Mouse (Mus musculus): ENCODE measurements around the gene Brd3.
A peak's percentile ranks its signal among the peaks of the same experiment; 100 is the strongest.

Gene Brd3

GRCm38 (mm10) chr2:27426855-27427457, 80.5 kb downstream of the Brd3 start, which contains the start of gene Vav2:
TSS of gene Vav2 (minus strand) at chr2:27427033.
- DNase-seq (ENCODE audit: low read depth, low spot score) = peak; percentile 88

GRCm38 (mm10) chr2:27426406-27426854, 81.0 kb downstream of the Brd3 start:
- no peak for DNase-seq (ENCODE audit: low read depth, low spot score)

DNA sequence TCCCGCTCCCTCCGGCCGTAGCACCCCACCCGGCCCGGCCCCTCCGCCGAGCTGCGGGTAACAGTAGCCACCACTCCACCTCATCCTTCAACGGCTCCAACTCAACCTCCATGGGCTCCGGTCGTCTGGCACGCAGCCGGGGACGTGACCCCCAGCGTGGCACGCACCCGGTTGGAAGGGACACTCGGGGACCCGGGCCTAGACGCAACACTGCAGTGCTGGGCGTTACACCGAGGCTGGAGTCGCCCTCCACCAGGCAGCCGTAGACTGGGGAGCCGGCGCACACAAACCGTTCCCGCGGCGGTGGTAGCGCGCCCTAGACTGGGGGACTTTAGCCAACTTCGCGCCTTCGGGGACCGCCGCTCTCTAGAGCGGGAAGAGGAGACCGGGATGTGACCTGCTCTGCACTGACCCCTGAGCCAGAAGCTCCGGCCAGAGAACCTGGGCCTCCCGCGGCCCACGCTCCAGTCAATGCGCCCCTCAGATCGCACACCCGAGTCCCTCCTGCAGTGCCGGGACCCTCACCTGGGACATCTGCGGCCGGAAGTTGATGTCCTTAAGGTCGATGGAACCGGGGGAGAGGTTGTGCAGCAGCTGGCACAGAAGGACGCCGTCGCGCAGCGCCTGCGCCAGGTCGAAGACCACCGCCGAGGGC, 81.6 kb downstream of the Brd3 start:
- no peak for DNase-seq (ENCODE audit: low read depth, low spot score)

- DNase-seq (ENCODE audit: low read depth, low spot score) = no peak
Measured at GRCm38 (mm10) chr2:27425161-27425611, 82.3 kb downstream of the Brd3 start.

DNA sequence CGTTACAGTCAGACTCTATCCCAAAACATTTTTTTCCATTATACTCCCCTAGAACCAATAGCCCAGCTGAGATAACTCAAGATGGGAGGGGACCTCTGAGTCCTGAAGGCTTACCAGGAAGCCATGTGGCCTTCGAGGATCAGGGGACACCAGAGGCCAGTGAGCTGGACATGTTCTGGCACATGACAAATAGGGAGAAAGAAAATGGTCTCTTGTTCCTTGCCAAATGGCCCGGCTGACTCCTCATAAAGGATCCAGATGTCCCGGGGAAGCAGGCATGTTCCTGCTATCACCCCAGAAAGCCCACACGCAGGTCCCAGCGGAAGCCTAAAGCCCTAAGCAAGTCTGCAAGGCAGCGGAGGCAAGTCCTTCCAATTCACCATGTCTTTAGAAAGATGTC, 83.9 kb downstream of the Brd3 start:
- DNase-seq (ENCODE audit: low read depth, low spot score) = no peak

DNA sequence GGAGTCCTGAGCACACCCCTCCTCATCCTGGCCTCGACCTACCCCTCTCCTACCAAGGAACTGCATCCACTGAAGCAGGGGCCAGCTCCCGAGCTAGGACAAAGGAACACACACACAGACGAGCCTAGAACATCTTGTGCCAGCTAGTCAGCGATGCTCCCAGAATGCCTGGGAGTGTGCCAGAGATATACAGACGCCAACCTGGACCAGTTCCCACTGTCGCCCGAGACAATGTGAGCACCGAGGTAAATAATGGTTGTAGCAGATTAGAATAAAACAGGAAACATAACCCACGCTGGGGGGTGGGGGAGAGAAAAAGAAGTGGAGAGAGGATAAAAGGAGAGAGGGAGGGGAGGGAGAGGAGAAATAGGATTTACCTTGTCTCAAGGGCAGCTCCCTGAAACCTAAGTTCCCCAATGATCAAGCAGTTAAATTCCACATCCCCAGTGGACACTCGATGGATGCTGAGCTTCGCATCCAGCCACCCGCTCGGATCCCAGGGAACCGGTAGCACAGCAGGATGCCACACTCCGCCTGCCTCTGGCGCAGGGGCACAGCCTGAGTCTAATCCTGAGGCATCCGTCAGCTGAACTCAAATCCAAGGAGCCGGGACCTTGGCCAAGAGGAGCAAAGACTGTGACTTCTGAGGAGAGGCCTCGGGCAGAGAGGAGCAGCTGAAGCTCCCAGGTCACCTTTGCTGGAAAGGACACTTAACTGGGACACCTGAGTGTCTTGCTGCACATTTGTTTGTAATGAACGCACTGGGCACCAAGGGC, 86.0 kb downstream of the Brd3 start:
- DNase-seq (ENCODE audit: low read depth, low spot score) = no peak

DNA sequence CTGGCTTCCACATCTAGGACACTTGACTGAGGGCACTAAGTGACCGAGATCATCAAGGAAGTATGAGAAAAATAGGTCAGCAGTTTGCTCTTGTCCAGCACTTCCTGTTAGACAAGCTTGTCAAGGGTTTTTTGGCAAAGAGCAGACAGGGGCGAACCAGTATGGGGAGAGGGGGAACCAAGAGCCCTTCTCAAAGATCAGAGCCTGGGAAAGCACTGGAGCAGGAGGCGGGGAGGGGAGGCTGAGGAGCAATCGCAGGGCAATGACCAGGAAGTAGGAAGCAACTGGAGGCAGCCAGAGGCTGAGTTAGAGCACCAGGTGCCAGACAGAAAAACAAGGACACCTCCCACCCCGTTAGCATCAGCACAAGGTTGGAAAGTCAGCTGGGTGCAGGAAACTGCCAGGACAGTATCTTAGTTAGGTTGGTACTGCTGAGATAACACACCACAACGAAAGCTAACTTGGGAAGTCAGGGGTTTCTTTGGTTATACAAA, 88.8 kb downstream of the Brd3 start:
- no peak for DNase-seq (ENCODE audit: low read depth, low spot score)

DNA sequence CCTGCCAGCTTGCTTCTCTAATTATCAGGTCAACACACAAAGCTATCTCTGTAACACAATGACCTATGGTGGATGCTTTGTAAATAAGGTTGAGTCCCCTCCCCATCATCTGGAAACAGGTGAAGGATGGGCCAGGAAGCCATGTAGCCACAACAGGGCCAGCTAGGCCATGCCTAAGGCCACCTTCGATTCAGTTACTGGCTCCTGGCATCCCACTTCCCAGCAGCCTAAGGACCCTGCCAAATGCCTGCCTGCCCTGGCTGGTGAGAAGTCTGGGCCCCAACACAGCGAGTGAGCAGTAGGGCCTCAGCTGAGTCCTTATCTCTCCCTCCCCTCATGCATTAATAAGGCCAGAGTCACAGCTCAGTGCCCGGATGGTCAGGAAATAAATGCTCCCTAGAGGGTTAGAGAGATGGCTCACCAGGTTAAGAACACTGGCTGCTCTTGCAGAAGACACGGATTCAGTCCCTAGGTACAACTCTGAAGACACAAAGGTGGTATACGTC, 89.8 kb downstream of the Brd3 start:
- no peak for DNase-seq (ENCODE audit: low read depth, low spot score)

- no peak for DNase-seq (ENCODE audit: low read depth, low spot score)
Measured at GRCm38 (mm10) chr2:27416425-27416824, 91.0 kb downstream of the Brd3 start.

DNA sequence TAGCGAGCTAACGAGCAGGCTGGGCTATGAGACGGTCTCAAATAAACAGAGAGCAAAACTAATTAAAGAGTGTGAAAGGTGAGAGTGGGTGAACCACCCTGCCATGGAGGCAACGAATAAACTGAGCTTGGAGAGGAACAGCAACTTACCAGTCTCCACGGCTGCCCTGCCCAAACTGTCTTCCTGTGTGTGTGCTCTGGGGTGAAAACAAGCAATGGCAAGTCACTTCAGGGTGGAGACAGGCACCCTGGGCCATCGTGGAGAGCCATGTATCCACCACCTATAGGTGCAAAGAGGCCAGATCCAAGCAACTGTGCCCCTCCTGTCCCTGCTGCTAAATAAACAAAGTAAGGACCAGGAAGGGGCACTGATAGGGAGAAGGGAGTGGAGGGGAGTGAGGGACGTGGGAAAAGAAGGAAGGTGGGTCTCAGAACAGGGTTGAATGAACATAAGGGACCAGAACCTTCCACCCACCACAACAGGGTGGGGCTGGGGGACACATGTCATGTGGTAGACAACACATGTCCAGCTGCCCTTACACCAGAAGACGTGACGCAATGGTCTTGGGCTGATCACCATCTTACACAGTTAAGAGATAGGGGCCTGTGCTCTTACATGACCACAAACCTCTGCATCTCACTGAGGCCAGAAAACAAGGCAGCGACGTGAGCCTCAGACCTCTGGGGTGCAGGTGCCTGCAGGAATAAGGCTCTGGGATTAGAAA, 92.2 kb downstream of the Brd3 start:
- DNase-seq (ENCODE audit: low read depth, low spot score) = no peak

GRCm38 (mm10) chr2:27413936-27414657, 93.4 kb downstream of the Brd3 start:
- DNase-seq (ENCODE audit: low read depth, low spot score) = no peak

DNA sequence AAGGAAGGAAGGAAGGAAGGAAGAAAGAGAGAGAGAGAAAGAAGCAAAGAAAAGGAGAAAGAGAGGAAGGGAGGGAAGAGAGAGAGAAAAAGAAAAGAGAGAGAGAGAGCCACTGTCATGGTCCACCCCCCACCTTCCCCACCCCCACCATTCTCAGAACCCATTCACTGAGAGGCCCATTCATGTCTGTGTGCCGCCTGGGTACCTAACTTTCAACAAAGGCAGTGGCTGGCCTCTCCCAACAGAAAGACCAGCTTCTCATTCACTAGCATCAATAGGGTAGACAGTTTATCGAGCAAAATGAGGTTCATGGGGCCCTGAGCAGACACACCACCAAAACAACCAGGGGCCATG, 93.9 kb downstream of the Brd3 start:
- no peak for DNase-seq (ENCODE audit: low read depth, low spot score)

GRCm38 (mm10) chr2:27412245-27412800, 95.1 kb downstream of the Brd3 start:
- DNase-seq (ENCODE audit: low read depth, low spot score) = no peak

GRCm38 (mm10) chr2:27411688-27412174, 95.7 kb downstream of the Brd3 start:
- DNase-seq (ENCODE audit: low read depth, low spot score) = no peak

- no peak for DNase-seq (ENCODE audit: low read depth, low spot score)
Measured at GRCm38 (mm10) chr2:27410518-27411140, 96.8 kb downstream of the Brd3 start.

GRCm38 (mm10) chr2:27408194-27408593, 99.3 kb downstream of the Brd3 start:
- DNase-seq (ENCODE audit: low read depth, low spot score) = no peak

- no peak for DNase-seq (ENCODE audit: low read depth, low spot score)
Measured at GRCm38 (mm10) chr2:27406928-27407327, 100.5 kb downstream of the Brd3 start.

GRCm38 (mm10) chr2:27405094-27405884, 102.2 kb downstream of the Brd3 start:
- DNase-seq (ENCODE audit: low read depth, low spot score) = no peak
